Mouse (Mus musculus): Measurements from ENCODE around the gene Gm13272. TPM values are rescaled to one million over a fixed set of nuclear protein-coding genes. Genes with fewer than 3 reads are reported as not detected.
"Not testable (repeated sequence)": the region's sequence is repeated elsewhere in the genome, so short reads cannot be mapped to it uniquely, and the experiment has no call there.

Gene Gm13272
- not detected for total RNA-seq (2021)
- long read RNA-seq, experiment 1 = 0 reads
- long read RNA-seq, experiment 2 = 0 reads

GRCm38 (mm10) chr4:88779550-88779949 is at the start of gene Gm13272:
Gene Gm13272 (plus strand): TSS chr4:88779850.
- not testable (repeated sequence) for DNase-seq

- DNase-seq = no peak
These were observed 41.2 kb upstream of the Gm13272 start for GRCm38 (mm10) chr4:88738480-88738879.

- no peak for DNase-seq
These were observed 40.6 kb upstream of the Gm13272 start for GRCm38 (mm10) chr4:88739036-88739435.

- no peak for DNase-seq
These were observed 38.2 kb upstream of the Gm13272 start for GRCm38 (mm10) chr4:88741426-88741825.

GRCm38 (mm10) chr4:88742771-88743371 is 36.8 kb upstream of the Gm13272 start:
- DNase-seq = no peak

GRCm38 (mm10) chr4:88744207-88744606 is 35.4 kb upstream of the Gm13272 start:
- DNase-seq = no peak

- DNase-seq = no peak
These were observed 29.7 kb upstream of the Gm13272 start for GRCm38 (mm10) chr4:88749926-88750325.

GRCm38 (mm10) chr4:88754818-88755340 is 24.8 kb upstream of the Gm13272 start, which contains the start of gene Gm13271:
Gene Gm13271 (plus strand): TSS chr4:88754868.
- peak; percentile 54 for DNase-seq

GRCm38 (mm10) chr4:88756581-88757513 is 22.8 kb upstream of the Gm13272 start:
- not testable (repeated sequence) for DNase-seq

GRCm38 (mm10) chr4:88757628-88758031 is 22.0 kb upstream of the Gm13272 start:
- DNase-seq = peak; percentile 86

GRCm38 (mm10) chr4:88758751-88759150 is 20.9 kb upstream of the Gm13272 start:
- DNase-seq = not testable (repeated sequence)

- peak; percentile 36 for DNase-seq
These were observed 19.9 kb upstream of the Gm13272 start, which contains the start of gene Gm13283 for GRCm38 (mm10) chr4:88759610-88760268. Gene Gm13283 (plus strand): TSS chr4:88760119.

GRCm38 (mm10) chr4:88760431-88760830 is 19.2 kb upstream of the Gm13272 start:
- peak; percentile 79 for DNase-seq

- DNase-seq = peak; percentile 66
These were observed 17.9 kb upstream of the Gm13272 start for GRCm38 (mm10) chr4:88761776-88762175.

GRCm38 (mm10) chr4:88762341-88762740 is 17.3 kb upstream of the Gm13272 start:
- not testable (repeated sequence) for DNase-seq

GRCm38 (mm10) chr4:88763384-88764018 is 16.1 kb upstream of the Gm13272 start:
- DNase-seq = peak; percentile 64

- not testable (repeated sequence) for DNase-seq
These were observed 6.1 kb upstream of the Gm13272 start, which contains the start of gene Gm13290 for GRCm38 (mm10) chr4:88773534-88773933. Gene Gm13290 (plus strand): TSS chr4:88773834.

- DNase-seq = not testable (repeated sequence)
These were observed 3.0 kb upstream of the Gm13272 start, which contains the start of gene Gm13289 for GRCm38 (mm10) chr4:88776622-88777021. Gene Gm13289 (plus strand): TSS chr4:88776922.

- not testable (repeated sequence) for DNase-seq
These were observed 670 bp downstream of the Gm13272 start for GRCm38 (mm10) chr4:88780320-88780719.

- not testable (repeated sequence) for DNase-seq
These were observed 2.2 kb downstream of the Gm13272 start, which contains the start of gene Ifnz for GRCm38 (mm10) chr4:88781831-88782230. Gene Ifnz (plus strand): TSS chr4:88782131.

- not testable (repeated sequence) for DNase-seq
These were observed 2.7 kb downstream of the Gm13272 start for GRCm38 (mm10) chr4:88782335-88782734.
